Mouse (Mus musculus): Measurements from ENCODE around the gene Copz1. TPM values are rescaled to one million over a fixed set of nuclear protein-coding genes. Genes with fewer than 3 reads are reported as not detected.
"Not testable (repeated sequence)": the region's sequence is repeated elsewhere in the genome, so short reads cannot be mapped to it uniquely, and the experiment has no call there.

Copz1 gene
- total RNA-seq (2021) (100 to 1,000 TPM; 146 to 152 TPM), polyA plus RNA-seq (2012; rRNA removed) (51.3 and 59.7 TPM in 2 replicates)
- long read RNA-seq, transcript Copz1-201 (9 exons, 1,676 nt), result major isoform, 118 of 127 reads
- long read RNA-seq, partial matches to known transcripts, result 8 of 127 reads
- long read RNA-seq, other reads (novel, unspliced or antisense), result 1 of 127 reads

DNA sequence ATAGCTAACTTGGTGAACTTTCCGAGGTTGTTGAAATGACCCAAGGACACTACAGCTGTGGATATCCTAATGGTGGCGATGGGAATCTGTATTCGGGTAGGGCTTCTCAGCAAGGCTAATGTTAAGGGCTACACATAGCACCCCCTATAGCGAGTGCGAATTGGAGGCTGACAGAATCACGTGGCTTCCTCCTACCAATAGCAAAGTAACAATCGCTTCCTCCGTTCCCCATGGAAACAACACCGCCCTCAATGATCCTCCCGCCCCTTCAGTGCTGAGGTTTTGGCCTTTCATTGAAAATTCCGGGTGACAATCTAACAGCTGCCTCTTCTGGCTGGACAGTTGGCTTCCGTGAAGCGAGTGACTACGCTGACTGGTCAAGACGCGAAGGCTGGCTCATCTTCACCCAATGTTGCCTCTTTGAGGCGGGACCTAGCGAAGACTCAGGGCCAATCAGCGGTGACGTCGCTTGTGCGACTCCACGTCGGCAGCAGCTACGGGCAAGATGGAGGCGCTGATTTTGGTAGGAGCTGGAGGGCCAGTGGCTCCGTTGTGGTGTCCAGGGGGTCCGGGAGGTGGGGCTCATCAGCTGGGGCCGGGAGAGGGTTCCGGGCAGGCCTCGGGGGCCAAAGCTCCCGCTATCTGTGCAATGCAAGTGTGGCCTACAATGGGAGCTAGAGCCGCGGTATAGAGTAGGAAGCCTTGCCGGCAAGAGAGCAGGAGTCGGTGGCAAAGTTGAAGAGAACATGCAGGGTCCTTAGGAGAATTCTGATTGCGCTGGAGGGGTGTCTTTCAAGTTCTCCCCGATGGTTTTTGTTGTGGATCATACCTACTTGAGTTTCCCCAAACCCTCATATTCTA, at the start of gene Copz1:
Gene Copz1, plus strand, starts transcription at position 296 of the 861 bp plus-strand sequence.
- peak; percentile 97 for DNase-seq

DNA sequence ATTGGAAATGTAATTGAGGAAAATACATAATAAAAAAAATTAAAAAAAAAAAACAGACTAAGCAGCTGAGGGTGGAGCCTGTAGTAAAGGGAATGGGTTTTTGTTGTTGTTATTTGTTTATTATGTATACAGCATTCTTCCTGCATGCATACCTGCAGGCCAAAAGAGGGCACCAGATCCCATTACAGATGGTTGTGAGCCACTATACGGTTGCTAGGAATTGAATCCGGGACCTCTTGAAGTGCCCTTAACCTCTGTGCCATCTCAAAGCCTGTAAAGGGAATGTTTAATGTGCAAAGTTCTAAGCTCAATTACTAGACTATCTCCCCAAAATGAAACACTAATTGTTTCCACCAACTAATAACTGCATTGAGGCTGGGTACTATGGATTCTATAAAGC, 48.4 kb upstream of the Copz1 start:
- DNase-seq, result no peak

DNA sequence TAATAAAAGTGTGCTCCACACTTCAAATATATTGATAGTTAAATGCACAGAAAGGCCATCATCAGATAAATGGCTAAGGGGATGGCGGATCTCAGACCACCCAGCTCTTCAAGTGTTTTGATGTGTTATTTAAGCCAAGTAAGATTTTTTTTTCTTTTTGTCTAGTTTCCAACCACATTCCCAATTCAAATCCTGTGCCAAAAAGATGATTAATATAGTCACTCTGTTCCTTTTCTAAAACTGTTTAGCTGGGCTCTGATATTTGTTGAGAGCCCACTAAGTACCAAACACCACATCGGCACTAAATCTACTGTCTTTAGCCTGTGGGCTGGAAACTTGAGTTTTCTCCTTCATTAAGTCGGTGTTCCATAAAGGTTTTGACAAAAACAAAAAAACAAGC, 45.5 kb upstream of the Copz1 start:
- no peak for DNase-seq

DNA sequence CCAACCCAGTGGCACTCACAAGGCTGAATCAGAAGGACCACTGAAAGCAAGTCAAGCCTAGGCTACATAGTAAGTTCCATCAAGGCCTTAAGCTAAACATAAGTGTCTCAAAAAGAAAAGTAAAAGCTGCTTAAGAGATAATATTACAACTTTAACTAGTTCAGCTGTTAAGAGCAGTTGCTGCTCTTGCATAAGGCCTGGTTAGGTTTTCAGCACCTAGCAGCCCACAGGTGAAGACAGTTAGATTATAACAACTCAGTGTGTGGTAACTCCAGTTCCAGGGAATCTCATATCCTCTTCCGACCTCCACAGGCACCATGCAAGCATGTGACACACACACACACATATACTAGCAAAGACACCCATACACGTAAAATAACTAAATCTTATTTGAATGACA, 44.9 kb upstream of the Copz1 start:
- DNase-seq, result no peak

DNA sequence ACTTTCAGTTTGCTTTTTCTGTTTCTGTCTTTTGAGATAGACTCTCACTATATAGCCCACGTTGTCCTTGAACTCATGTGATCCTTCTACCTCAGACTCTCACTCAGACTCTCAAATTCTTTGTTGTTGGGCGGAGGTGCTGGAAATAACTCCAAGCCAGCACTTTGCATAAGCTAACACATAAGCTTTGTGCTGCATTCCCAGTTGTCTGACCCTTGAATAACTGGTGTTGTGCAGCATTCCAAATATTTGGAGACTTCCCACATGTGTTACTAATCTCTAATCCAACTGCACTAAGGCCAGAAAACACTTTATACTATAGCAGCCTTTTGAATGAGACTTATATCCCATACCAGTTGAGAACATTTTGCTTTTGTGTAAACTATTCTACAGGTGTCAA, 43.6 kb upstream of the Copz1 start:
- no peak for DNase-seq

DNA sequence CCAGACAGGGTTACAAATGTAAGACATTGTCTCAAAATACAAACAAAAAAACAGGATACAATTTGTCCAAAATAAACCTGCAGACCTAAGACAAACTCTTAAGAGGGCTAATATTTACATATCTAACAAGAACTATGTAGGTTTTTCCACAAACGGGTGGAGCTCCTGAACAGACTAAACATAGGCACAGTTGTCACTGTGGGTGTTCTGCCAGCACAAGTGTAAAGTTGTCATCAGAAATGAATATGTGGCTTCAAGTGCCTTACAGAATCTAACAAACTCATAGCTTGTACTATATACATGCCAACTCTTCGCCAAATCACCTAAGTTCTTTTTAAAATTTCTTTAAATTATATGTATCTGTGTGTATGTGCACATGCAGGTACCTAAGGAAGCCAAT, 39.4 kb upstream of the Copz1 start:
- no peak for DNase-seq

DNA sequence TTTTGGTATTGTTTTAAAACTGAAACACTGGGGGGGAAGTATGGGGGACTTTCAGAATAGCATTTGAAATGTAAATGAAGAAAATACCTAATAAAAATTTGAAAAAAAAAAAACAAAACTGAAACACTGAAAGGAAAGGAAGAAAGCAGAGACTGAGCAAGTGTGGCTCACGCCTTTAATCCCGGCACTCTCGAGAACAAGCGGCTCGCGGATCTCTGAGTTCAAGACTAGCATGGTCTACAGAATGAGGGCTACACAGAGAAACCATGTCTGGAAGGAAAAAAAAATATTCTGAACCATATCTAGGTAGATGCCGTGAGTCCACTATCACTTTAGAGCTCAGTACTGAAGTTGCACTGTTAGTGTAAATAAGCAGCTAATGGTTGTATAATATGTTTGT, 35.2 kb upstream of the Copz1 start:
- DNase-seq, result no peak

DNA sequence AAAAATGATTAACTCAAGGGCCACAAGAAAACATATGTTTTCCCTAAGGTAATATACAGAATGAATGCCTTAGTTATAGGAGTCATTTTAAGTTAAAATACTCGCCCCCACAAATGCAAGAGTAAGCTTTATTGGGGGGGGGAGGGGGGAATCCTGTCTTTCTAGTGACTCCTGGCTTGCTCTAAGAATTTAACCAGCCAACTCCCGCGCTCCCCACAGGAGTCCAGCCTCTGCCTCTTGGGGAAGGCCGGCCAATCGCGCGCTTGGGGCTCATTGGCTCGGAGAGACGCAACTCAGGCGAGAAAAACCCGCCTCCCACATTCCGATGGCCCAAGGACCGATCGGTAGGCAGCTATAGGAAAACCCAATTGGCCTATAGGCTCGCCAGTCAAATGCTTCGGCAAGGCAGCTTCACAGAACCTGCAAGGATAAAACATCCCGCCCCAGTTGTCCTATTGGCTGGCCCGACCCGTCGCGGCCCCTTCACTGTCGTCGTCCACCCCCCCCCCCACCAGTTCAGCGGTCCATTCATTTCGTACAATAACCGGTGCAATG, 33.3 kb upstream of the Copz1 start:
- DNase-seq, result peak; percentile 95

DNA sequence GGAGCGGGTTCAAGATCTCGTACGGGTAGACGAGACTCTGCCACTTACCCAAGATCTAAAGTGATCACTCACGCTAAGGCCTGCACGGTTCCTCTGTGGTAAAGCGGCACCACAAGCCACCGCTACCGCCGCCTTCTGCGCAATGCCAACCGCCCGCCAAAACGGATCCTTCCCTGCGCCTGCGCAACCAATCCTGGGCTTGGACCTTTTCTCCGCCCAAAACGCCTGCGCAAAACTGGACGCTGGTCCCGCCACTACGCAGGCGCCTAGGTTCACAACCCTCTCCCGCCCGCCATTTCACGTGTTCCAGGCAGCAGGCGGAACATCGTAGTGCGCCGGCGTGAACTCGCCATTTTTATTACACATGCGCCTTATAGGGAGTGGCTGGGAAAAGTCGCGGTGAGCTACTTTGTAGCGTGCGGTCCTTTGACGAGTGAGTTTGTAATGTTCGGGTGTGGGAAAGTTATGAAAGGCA, 32.8 kb upstream of the Copz1 start, which contains the start of gene Cbx5:
Gene Cbx5, minus strand, starts transcription at position 132 of the 475 bp plus-strand sequence.
- peak; percentile 99 for DNase-seq

DNA sequence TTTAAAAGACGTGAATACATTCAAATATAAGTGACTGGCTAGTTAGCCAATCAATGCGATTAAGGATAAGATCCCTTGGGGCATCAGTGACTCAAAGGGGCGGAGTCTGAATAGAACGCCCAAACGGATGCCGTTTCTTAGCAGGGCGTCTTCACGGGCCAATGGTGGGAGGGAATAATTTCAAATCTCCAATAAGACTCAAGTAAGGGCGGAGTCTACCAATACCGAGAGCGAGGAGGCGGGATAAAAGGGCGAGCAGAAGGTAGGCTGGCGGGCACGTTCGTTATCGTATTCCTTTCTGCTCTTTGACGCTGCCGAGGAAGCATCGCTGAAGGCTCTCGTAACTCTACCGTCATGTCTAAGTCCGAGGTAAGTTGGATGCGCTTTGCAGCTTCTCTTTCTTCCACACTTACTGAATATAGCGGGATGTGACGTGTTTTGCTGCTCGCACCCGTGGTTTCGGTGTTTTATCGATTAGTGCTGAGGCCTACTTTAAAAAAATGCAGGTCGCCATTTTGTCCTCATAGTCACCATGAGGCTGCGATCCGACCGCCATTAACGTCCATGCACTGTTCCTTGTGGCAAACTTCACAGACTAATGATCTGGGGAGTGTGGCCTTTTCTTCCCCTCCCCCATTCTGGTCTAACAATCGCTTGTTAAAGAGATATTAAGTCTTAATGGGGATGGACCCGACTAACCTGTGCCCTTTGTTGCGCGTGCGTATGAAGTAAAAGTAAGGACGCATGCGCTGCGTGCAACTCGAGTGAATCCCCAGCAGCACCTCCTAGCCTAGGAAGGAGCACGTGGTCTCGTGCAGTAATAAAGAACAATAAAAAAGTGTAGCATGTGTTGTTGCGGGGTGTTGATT, 32.1 kb upstream of the Copz1 start, which contains the start of gene Hnrnpa1:
Gene Hnrnpa1, plus strand, starts transcription at position 273 of the 869 bp plus-strand sequence.
- peak; percentile 94 for DNase-seq

DNA sequence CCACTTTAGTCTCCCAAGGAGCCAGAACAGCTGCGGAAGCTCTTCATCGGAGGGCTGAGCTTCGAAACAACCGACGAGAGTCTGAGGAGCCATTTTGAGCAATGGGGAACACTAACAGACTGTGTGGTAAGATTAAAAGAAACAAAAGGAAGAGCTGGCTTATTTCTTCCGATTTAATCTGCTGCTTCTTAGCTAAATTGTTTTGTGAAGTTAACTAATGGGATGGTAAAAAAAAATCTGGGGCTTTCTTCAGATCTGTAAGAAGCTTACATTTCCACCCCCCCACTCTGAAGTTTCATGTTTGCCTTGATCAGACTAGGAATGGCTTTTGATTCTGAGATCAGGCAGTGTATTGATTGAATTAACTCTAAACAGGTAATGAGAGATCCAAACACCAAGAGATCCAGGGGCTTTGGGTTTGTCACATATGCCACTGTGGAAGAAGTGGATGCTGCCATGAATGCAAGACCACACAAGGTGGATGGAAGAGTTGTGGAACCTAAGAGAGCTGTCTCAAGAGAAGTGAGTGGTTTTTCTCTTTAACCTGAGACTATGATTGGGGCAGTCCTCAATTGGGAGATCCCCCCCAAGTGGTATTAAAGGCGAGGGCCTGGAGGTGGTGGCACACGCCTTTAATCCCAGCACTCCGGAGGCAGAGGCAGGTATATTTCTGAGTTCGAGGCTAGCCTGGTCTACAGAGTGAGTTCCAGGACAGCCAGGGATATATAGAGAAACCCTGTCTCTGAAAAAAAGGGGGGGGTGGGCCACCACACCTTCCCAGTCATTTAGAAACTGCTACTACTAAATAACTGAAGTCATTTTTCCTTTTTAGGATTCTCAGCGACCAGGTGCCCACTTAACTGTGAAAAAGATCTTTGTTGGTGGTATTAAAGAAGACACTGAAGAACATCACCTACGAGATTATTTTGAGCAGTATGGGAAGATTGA, 31.2 kb upstream of the Copz1 start:
- DNase-seq, result not testable (repeated sequence)

DNA sequence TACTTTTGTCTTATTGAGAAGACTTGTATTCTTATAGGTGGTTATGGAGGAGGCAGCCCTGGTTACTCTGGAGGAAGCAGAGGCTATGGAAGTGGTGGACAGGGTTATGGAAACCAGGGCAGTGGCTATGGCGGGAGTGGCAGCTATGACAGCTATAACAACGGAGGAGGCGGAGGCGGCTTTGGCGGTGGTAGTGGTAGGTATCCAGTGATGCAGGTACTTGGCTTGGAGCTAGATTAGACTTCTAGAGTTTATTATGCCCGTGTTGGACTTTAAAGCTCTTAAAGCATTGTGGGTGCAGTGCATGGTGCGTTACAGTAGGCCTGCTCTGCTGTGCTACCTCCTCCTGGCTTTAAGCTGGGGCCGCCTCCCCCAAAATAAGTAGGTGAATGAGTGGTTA, 29.6 kb upstream of the Copz1 start:
- no peak for DNase-seq

DNA sequence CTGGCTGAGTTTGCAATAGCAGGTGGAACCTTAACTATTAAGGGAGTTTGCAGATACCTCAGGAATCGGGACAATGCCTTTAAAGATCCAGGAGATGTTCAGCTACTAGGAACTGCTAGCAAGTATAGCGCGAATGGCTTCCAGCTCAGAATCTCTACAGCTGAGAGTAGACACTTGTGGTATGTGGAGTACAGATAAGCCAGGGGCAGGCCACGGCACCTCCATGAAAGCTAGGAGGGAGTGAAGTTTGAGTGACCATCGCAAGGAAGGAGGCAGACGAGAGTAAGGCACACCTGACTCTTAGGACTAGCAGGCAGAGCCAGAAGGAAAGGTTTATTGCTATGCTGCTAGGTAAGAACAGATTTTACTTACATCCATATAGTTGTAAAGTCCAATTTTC, 26.9 kb upstream of the Copz1 start:
- DNase-seq, result no peak

DNA sequence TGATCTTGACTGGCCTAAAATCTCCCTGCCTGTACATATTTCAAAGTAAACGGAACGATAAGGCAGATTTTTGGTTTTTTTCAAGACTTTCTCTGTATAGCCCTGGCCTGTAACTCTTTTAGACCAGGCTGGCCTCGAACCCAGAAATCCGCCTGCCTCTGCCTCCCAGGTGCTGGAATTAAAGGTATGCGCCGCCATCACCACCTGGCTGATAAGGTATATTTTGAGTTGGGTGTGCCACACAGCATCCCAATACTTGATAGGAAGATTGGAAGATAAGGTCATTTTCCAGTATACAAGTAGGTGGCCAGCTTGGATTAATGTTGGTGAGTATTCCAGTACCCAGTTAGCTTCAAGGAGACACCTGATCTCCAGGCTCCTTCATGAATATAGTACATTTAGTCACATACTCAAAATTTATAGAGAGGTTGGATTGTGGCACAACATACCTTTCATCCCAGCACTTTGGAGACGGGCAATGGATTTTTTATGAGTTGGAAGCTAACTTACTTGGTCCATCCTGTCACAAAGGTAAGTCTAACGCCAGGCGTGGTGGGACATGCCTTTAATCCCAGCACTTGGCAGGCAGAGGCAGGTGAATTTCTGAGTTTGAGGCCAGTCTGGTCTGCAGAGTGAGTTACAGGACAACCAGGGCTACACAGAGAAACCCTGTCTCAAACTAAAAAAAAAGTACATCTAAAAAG, 25.3 kb upstream of the Copz1 start:
- DNase-seq, result no peak

DNA sequence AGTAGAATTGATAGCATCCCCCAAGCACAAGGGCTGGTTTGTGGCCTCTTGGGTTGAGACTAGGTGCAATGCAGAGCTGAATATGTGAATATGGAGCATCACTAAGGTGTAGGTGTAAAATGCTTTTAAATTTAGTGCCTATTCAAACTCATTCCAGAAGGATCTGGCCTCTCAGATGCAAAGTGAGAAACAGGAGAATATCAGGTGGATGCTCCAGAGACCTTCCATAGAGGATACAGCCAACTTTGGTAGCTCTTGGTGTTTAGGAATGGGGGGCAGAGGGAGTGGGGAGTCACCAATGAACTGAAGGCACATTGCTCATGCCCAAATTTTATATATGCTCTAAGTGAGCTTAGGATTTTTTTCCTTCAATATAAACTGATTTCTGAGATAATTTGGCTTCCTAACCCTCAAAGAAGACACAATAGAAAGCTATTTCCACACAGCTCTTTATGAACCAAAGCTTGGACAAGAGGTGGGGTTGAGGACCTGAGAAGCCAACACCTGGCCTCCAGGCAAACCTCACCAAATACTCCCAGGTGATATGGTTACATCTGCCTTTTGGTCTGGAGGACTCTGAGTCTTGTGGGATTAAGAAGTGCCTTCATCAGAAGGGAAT, 24.6 kb upstream of the Copz1 start:
- DNase-seq, result no peak

DNA sequence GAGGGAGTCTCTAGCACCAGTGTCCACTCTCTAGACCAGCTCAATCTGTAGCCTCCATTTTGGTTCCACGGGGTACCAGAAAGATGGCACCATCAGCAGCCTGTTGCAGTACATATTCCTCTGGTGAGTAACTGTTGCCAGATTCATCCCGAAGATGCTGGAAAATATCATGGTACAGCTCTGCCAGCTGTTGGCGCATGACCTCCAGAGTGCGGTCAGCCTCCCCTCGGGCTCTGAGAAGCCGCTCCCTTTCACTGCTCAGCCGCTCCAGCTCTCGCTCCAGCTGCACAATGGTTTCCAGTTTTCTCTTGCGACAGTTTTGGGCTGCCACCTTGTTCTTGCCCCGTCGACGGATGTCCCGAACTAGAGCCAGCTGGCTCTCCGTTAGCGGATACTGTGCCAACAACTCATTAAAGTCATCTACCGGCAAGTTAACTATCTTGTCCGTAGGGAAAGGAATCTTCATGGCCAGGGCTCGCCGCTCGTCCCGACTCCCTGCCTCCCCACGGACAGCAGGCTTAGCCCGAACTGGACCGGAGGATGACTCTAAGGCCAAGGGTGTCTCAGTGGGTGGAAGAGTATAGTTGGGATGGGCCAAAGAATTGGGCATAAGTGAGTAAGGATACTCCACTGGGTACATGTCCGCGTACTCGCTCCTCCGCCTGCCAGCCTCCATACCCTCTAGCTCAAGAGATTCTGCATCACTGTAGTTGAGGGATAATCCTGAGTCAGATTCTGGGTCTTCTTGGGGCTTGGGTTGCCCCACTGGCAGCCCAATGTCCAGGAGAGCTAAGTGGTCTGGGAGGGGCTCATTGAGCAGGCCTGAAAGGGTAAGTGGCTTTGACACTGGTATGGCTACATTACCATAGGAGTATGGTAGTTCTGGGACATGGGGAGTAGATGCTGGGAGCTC, 23.9 kb upstream of the Copz1 start:
- DNase-seq, result peak; percentile 40

DNA sequence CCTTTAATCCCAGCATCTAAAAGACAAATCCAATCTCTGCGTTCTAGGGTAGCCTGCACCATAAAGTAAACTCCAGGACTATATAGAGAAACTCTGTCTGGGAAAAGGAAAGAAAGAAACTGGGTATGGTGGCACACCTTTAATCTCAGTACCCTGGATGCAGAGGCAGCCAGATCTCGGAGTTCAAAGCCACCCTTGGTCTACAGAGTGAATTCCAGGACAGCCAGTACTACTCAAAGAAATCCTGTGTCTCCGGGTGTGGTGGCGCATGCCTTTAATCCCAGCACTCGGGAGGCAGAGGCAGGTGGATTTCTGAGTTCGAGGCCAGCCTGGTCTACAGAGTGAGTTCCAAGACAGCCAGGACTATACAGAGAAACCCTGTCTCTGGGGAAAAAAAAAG, 23.0 kb upstream of the Copz1 start:
- not testable (repeated sequence) for DNase-seq

DNA sequence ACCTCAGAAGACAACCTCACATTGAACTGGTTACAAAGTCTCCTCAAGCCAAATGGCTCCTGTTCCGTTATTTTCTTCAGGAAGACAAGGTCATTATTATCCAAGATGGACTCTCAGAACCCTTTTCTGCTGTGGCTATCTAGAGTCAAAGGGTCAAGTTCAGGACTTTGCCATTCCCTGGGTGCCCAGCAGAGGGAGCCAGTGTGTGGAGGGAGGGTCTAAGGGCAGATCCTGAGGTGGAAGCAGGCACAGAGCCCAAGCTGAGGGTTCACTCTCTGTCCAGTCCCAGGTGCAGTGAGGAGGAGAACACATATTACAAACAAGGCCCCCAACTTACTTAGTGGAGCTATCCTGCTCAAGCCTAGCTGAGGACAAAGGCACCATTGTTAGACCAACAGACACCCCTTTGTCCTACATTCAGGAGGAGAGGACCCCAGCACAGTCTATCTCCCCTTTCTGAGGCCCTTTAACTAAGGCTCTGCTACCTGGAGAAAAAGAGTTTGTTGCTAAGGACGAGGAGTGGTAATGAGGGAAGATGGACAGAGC, 22.2 kb upstream of the Copz1 start:
- peak; percentile 83 for DNase-seq
